Mouse (Mus musculus) heart, postnatal 10 days (tissue): ENCODE measurements around the gene Tnfaip3. TPM values are rescaled to one million over a fixed set of nuclear protein-coding genes. Genes with fewer than 3 reads are reported as not detected.

Experiments
- DNase-seq, 2 experiments: peaks; one replicate each; pipeline ENCODE4 v3.0.0; 2021
- intact Hi-C: fragments of 180-260 bp; cut with DNase I; formaldehyde crosslinking; loops from one replicate; pipeline ENCODE4 v1.15.1; 2025
- total RNA-seq, 2 experiments: library from RNA; stranded (reverse); gene quantifications; 2 replicates each; pipeline ENCODE4 v1.2.3; 2021

Gene Tnfaip3
- total RNA-seq, 2 experiments from 2014 or later: 3.5 to 4.7 TPM

- intact Hi-C loops: loop anchor here (5.0 kb wide), 2 partner anchors 75 to 110 kb away; no protein-coding TSS in a partner anchor
- no peak for DNase-seq
These were observed 1.5 kb upstream of the Tnfaip3 start for GRCm38 (mm10) chr10:19016823-19017471.

DNA sequence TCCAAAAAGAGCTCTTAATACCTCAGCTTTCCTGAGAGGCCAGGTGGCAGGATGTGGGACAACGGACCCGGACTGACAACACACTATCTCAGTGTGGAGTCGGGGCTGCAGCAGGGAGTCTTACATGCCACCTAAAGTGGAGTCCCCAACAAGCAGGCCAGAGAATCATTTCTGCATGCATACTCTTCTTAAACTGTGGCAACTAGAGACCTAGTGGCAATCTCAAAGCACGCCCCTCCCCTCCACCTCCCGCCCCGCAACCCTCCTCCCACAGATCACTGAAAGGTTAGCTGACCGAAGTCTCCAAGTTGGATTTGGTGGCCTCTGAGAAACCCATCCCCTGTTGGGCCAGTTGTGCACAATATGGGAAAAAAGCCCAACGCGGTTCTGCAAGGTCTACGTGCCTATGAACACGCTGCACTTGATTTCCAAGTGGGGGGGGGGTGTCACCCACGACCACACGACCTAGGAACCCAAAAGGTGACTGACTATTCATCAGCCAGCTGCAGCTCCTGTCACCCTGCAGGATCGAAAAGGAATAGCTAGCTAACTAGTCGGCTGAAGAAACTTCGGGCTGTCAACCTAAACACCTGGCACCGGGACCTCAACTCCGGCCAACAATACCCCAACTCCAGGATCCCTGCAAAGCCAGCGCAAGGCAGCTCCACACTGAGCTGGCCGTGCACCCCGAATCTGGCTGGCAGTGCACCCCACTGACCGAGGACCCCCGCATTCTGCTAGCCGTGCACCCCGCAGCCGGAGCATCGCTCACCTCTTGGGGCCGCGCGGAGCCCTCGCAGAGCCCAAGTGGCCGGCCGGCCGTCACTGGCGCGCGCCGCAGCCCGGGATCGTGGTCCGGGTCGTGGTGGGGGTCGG lies 838 bp downstream of the Tnfaip3 start:
- intact Hi-C loops: loop anchor here (1.0 to 5.0 kb wide), 4 partner anchors 62 to 172 kb away; no protein-coding TSS in a partner anchor
- peak; percentile 34 to 38 for DNase-seq

GRCm38 (mm10) chr10:19013351-19013750 lies 2.1 kb downstream of the Tnfaip3 start:
- no peak for DNase-seq
- intact Hi-C loops: no loop called here

GRCm38 (mm10) chr10:19012616-19013015 lies 2.8 kb downstream of the Tnfaip3 start:
- intact Hi-C loops: no loop called here
- no peak for DNase-seq

- no peak for DNase-seq
- intact Hi-C loops: no loop called here
These were observed 3.5 kb downstream of the Tnfaip3 start for GRCm38 (mm10) chr10:19011832-19012440.

GRCm38 (mm10) chr10:19010414-19010813 lies 5.0 kb downstream of the Tnfaip3 start:
- no peak for DNase-seq
- intact Hi-C loops: no loop called here

- peak; percentile 32 to 34 for DNase-seq
- intact Hi-C loops: no loop called here
These were observed 6.2 kb downstream of the Tnfaip3 start for GRCm38 (mm10) chr10:19009186-19009672.

DNA sequence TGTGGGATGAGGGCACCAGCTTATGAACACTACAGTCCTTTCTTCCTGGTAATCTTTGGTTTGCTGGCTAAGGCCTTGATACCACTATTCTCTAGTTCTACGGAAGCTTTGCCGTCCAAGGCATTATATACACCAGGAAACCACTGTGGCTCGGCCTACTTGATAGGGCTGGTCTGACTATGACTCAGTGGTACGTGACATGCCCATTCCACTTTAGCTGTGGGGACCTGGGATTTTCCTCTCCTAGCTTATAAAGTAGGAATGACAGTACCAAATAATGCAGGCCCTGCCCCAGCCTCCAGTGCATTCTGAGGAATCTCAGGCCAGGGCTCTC lies 6.9 kb downstream of the Tnfaip3 start:
- intact Hi-C loops: no loop called here
- DNase-seq: no peak

DNA sequence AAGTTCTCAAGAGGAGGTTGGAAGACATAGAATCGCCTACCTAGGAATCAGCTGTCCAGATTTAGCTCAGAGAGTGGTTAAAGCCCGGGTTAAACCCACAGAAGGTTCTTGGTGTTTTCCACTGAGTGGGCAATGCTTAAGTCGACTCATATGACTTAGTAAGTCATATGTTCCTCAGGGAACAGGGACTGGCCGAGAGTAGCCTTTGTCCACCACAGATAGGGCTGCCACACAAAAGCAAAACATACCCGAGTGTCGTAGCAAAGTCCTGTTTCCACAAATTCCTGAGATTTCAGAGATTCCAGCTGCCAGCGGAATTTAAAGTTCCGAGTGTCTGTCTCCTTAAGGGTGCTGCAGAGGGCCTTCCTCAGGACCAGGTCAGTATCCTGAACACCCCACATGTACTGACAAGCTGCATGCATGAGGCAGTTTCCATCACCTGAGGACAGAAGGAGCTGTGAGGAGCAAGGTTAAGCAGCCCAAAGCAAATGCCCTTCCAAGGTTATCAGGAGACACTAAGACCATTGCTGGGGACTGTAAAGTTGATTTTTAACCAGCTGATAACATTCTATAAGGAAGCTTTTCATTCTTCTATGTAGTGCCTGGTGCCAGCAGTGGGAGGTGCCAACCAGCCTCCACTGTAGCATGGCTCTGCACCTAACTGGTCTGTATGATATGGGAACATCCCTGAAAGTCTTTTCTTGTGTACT lies 7.4 kb downstream of the Tnfaip3 start:
- intact Hi-C loops: no loop called here
- DNase-seq: no peak

- intact Hi-C loops: no loop called here
- no peak for DNase-seq
These were observed 13.2 kb downstream of the Tnfaip3 start for GRCm38 (mm10) chr10:19002091-19002785.

- intact Hi-C loops: no loop called here
- peak; percentile 26 to 46 for DNase-seq
These were observed 16.0 kb downstream of the Tnfaip3 start for GRCm38 (mm10) chr10:18999427-18999826.

GRCm38 (mm10) chr10:18996331-18996730 lies 19.1 kb downstream of the Tnfaip3 start:
- DNase-seq: no peak
- intact Hi-C loops: no loop called here

GRCm38 (mm10) chr10:18995465-18996261 lies 19.8 kb downstream of the Tnfaip3 start:
- no peak for DNase-seq
- intact Hi-C loops: no loop called here

DNA sequence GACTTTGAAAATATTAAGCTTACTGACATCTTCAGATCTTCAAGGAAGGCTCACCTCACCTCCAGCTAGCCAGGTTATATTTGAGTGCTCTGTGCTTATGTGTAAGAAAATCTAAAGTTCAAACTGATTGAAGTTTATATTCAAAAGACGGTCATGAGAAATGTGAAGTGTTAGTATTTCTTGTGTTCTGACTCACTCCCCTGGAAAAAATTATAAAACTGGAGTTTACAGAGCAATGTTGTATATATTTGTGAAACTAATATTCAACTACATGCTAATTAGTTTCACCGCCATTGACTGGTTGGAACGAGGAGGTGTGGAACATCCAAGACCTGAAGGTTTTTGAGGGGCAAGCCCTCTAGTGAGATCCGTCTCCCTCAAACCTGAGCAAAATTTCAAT lies 22.5 kb downstream of the Tnfaip3 start:
- intact Hi-C loops: no loop called here
- DNase-seq: no peak

DNA sequence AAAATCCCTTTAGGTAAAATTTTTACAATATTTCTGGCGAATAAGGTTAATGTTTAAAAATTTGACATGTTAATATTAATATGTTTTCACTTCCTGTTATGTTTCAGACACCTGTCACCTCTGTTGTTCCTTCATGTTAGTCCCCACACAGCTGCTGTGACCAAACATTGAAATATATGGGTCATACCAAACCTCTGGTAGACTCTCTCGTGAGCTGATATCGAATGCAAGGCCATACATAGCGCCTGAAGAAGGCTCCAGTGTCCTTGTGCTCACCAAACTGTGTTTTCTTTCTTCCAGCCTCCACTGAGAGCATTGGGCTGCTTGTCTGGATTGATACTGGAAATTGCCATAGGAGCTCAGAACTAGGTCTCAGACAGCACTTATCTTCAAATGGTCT lies 24.4 kb downstream of the Tnfaip3 start:
- intact Hi-C loops: no loop called here
- no peak for DNase-seq

DNA sequence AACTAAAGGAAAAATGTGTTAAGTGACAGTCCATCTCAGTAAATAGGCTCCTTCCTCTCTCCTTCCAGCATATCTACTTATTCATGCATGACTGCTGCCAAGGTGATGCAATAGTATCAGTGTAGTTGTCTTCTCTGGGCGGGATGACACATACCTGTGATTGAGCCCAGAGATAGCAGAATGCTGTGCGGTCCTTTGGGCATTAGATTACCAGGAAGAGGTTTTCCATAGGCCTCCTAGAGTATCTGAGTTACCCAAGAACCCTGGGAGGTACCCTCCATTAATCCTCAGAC lies 27.6 kb downstream of the Tnfaip3 start:
- intact Hi-C loops: no loop called here
- DNase-seq: no peak

DNA sequence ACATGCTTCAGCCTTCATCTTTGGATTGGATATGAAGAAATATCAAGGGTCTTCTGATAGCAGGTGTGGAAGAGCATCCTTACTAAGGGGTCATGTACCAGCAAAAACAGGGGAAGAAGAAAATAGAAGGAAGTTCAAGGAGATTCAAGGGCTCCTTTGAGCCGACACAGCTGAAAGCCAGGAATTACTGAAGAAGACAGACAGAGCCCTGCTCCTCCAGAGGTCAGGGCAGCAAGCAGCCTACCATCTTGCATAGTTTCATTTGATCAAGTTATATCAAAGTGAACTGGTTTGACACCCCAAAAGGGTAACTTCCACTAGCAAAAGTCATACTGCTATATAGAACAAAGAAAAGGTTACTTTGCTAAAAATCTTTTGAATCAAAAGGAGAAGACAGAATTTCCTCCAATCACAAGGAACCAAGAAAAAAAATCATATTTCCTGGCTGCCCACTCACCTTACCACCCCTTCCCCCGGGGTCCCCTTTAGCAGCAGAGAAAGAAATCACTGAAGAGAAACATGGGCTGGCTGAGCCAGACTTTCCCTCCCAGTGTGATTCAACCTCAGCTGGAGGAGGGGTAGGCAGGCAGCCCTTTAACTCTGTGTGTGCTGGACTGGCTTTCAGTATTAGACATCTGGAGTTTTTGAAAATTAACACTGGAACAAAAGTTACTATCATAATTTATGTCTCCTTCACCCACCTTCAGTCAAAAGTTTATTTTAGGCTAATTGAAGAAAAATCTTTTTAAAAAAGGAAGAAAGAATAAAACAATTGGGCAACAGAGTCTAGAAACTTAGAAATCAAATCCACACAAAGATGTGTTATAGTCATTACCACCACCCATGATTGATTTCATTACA lies 28.2 kb downstream of the Tnfaip3 start:
- intact Hi-C loops: no loop called here
- DNase-seq: no peak

DNA sequence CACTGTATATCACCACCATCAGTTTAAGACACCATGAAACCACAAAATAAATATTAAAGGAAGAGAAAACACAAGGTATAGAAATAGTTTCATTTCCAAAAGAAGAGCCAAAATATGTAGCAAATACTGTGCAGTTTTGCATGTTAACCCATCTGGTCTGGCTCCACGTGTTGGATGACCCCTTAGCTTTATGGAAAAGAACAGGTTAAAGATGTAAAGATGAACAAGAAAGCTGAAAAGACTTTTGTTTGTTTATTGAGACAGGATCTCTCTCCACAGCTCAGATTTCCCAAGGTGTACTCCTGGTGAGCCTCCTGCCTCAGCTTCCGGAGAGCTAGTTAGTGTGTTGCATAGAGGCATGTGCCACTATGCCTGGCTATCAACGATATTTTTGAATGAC lies 29.9 kb downstream of the Tnfaip3 start:
- no peak for DNase-seq
- intact Hi-C loops: no loop called here

DNA sequence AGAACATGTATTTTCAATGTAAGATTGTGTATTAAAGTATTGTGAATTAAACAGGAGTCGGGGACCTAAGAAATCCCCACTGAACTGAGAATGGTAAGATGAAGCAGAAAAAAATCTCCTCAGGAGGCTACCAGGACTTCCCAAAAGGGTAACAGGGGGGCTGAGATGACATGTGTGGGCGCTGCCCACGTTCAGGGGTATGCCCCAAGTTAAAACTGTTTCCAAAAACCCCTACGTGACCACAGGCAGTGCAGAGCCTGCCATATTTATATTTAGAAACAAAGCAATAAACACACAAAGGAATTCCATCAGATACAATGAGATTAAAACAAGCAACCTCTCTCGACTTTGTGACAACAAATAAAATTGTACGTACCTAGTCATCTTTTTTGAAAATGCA lies 31.9 kb downstream of the Tnfaip3 start:
- no peak for DNase-seq
- intact Hi-C loops: no loop called here
